Mouse (Mus musculus) liver, postnatal 0 days (tissue): ENCODE results near the gene Ptprg.

Experiments
- CTCF ChIP-seq: sonication (generic); IDR thresholded peaks from 2 replicates; pipeline ENCODE4 v1.5.1; 2016; ENCODE audit warnings: antibody characterized with exemption, low read depth
- EP300 ChIP-seq: IDR thresholded peaks from 2 replicates; pipeline ENCODE4 v1.6.1; 2016; ENCODE audit warnings: antibody characterized with exemption, low read depth, mild to moderate bottlenecking

DNA sequence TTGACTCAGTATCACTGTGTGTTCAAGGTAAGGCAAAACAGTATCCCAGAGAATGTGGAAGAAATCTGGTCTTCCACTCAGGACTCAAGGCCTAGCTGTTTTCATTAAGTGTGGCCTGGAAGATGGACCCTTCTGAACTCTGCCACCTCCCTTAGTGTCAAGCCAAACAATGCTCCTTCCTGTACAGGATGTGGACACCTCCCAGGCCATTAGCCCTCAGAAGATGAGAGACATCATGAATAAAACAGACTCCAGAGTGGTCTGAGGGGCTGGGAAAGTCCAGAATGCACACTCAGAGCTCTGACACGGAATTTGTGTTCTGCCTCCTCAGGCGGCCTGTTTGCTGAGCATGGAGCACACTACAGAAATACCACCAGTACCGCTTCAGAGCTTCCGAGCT, 581.2 kb downstream of the Ptprg start:
- no peak for TF ChIP-seq EP300
- TF ChIP-seq CTCF, result no peak
